Mouse (Mus musculus) lung, adult 2 months (tissue): Measurements from ENCODE around the gene Csrp2. TPM values are rescaled to one million over a fixed set of nuclear protein-coding genes. Genes with fewer than 3 reads are reported as not detected.

Source experiments
- DNase-seq: peaks from one replicate; pipeline ENCODE4 v3.0.0; 2022
- H3K4me1 ChIP-seq: fragments of 200-500 bp; 2 replicates; pipeline ENCODE4 v1.6.1; 2011; ENCODE audit warnings: low read length; ENCODE audit not compliant: control insufficient read depth, insufficient read depth
- H3K4me3 ChIP-seq: fragments of 200-500 bp; replicated peaks from 2 replicates; pipeline ENCODE3; 2011; ENCODE audit warnings: low read depth, mild to moderate bottlenecking, control low read depth, low read length; ENCODE audit errors: extremely low read depth
- CTCF ChIP-seq: fragments of 200-500 bp; IDR thresholded peaks from 2 replicates; pipeline ENCODE4 v1.5.1; 2011; ENCODE audit warnings: mild to moderate bottlenecking, low read length, control low read depth; ENCODE audit not compliant: insufficient read depth
- POLR2A ChIP-seq: fragments of 200-500 bp; IDR thresholded peaks from 2 replicates; pipeline ENCODE4 v1.6.1; 2011; ENCODE audit warnings: low read depth, mild to moderate bottlenecking, control low read depth, low read length, borderline replicate concordance; ENCODE audit errors: extremely low read depth
- WGBS: fragments of 180-500 bp; shearing (Covaris S2); methylation state at CpG from one replicate; pipeline ENCODE4 v1.1.7; 2018; 5-methylcytosine and 5-hydroxymethylcytosine counted together
- polyA plus RNA-seq: library from polyadenylated mRNA; depleted of rRNA; stranded (reverse); fragments of >200 nt; gene quantifications from 2 replicates; pipeline ENCODE4 v1.2.3, GENCODE M21; 2012; rRNA removed

Gene Csrp2
- polyA plus RNA-seq, 1 experiment: 38.3 TPM

GRCm38 (mm10) chr10:110979431-110979830 lies 59.8 kb downstream of the Csrp2 start:
- DNase-seq: no peak
- no peaks in the 10 kb centered on the region; the same call in 1 of the 2 replicates for H3K4me1 ChIP-seq
- no peak overlapping the region for H3K4me3 ChIP-seq
- TF ChIP-seq POLR2A (no peak), CTCF (no peak)
- 61% methylated on average over 2 of the region's 2 CpGs for WGBS

GRCm38 (mm10) chr10:110980441-110980840 lies 60.9 kb downstream of the Csrp2 start:
- TF ChIP-seq POLR2A (no peak), CTCF (no peak)
- Histone ChIP-seq H3K4me1 (no peaks in the 10 kb centered on the region; the same call in 1 of the 2 replicates), H3K4me3 (no peak overlapping the region)
- 90% methylated on average over 6 of the region's 6 CpGs for WGBS
- no peak for DNase-seq

- Histone ChIP-seq H3K4me3 (no peak overlapping the region), H3K4me1 (no peaks in the 10 kb centered on the region)
- TF ChIP-seq POLR2A (no peak), CTCF (no peak)
- DNase-seq: no peak
- 72% methylated on average over 4 of the region's 4 CpGs for WGBS
Measured at GRCm38 (mm10) chr10:110982771-110983170, 63.2 kb downstream of the Csrp2 start.

DNA sequence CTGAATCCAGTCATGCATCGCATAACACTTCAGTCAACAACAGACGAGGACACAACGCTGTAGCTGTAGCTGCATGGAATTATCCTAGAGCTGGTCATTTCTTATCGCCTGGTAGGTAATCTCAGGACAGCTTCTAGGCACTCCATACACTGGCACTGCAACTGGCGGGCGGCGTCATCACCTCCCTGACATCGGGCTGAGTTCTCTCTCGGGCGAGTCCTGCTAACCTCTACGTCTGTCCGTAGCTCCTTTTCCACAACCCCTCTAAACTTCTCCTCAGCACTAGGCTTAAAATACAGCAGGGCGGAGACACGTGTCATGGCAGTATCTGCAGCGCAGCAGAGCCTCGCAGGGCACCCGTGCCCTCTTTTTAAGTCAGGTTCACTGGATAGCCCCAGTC lies 67.1 kb downstream of the Csrp2 start:
- H3K4me3 ChIP-seq: no peak overlapping the region
- no peak for TF ChIP-seq POLR2A
- no peak for TF ChIP-seq CTCF
- 85% methylated on average over 17 of the region's 17 CpGs for WGBS
- H3K4me1 ChIP-seq: peaks cover 4% of the 10 kb centered on the region; the same call in 1 of the 2 replicates
- DNase-seq: no peak

Other genes starting within 250 kb of the Csrp2 start
- gene E2f7, start 174.3 kb upstream of the Csrp2 start, polyA plus RNA-seq: 0.40 TPM in 2 replicates
- 21.0 and 27.8 TPM in 2 replicates for gene Zdhhc17, start 90.4 kb downstream of the Csrp2 start, polyA plus RNA-seq
- 5.7 and 8.3 TPM in 2 replicates for gene Osbpl8, start 245.0 kb downstream of the Csrp2 start, polyA plus RNA-seq